Mouse (Mus musculus) heart, postnatal 0 days (tissue): Measurements from ENCODE around the gene Mrgprx1. TPM values are rescaled to one million over a fixed set of nuclear protein-coding genes. Genes with fewer than 3 reads are reported as not detected.

Experiments
- ATAC-seq: fragments of 200-750 bp; cut with Nextera tagmentation; 2 replicates; pipeline ENCODE4 v1.8.0; 2017; ENCODE audit warnings: low read depth, moderate number of reproducible peaks, moderate library complexity; ENCODE audit not compliant: insufficient read depth
- DNase-seq: peaks from one replicate; pipeline ENCODE4 v3.0.0-alpha.2; 2016; ENCODE audit warnings: low spot score
- H3K27ac ChIP-seq: fragments of 300-500 bp; sonication (generic); 2 replicates; pipeline ENCODE4 v1.5.1; 2014; ENCODE audit warnings: low read depth, mild to moderate bottlenecking
- H3K27me3 ChIP-seq: fragments of 300-500 bp; sonication (generic); 2 replicates; pipeline ENCODE4 v1.6.1; 2014; ENCODE audit warnings: low read length, mixed read lengths; ENCODE audit not compliant: control insufficient read depth, insufficient read depth
- H3K36me3 ChIP-seq: fragments of 300-500 bp; sonication (generic); replicated peaks from 2 replicates; pipeline ENCODE4 v1.6.1; 2014; ENCODE audit warnings: low read length, mixed read lengths; ENCODE audit not compliant: control insufficient read depth, insufficient read depth
- H3K4me1 ChIP-seq: fragments of 300-500 bp; sonication (generic); 2 replicates; pipeline ENCODE4 v1.6.1; 2014; ENCODE audit warnings: antibody characterized with exemption; ENCODE audit not compliant: control insufficient read depth, insufficient read depth
- H3K4me2 ChIP-seq: fragments of 300-500 bp; sonication (generic); 2 replicates; pipeline ENCODE4 v1.6.1; 2014; ENCODE audit warnings: low read depth, mild to moderate bottlenecking, low read length, moderate library complexity
- H3K4me3 ChIP-seq: fragments of 300-500 bp; sonication (generic); 2 replicates; pipeline ENCODE4 v1.5.1; 2014; ENCODE audit warnings: low read depth, low read length
- H3K9ac ChIP-seq: fragments of 300-500 bp; sonication (generic); replicated peaks from 2 replicates; pipeline ENCODE4 v1.6.1; 2014; ENCODE audit warnings: low read depth, low read length, mixed read lengths
- H3K9me3 ChIP-seq: fragments of 300-500 bp; sonication (generic); replicated peaks from 2 replicates; pipeline ENCODE4 v1.6.1; 2016; ENCODE audit warnings: low read length; ENCODE audit not compliant: control insufficient read depth
- CTCF ChIP-seq: IDR thresholded peaks from 2 replicates; pipeline ENCODE4 v1.5.1; 2016; ENCODE audit warnings: antibody characterized with exemption, control low read depth, low read depth
- EP300 ChIP-seq: IDR thresholded peaks from 2 replicates; pipeline ENCODE4 v1.6.1; 2016; ENCODE audit warnings: antibody characterized with exemption, low read depth
- WGBS: fragments of 180-500 bp; shearing (Covaris S2); extraction: QIAGEN DNeasy Blood & Tissue Kit; methylation state at CpG from one replicate; pipeline ENCODE4 v1.1.7; 2014; 5-methylcytosine and 5-hydroxymethylcytosine counted together
- polyA plus RNA-seq: library from polyadenylated mRNA; unstranded; fragments of >200 nt; fragmentation: Nextera tagmentation; extraction: Ambion mirVana; gene quantifications from 2 replicates; pipeline ENCODE4 v1.2.1, GENCODE M21; 2015
- total RNA-seq: library from RNA; depleted of rRNA; stranded (reverse); fragments of >200 nt; gene quantifications from 2 replicates; pipeline ENCODE4 v1.2.3, GENCODE M21; 2014; ENCODE audit warnings: low replicate concordance; rRNA removed

Mrgprx1 gene
- total and polyA plus RNA-seq, 2 experiments from 2014 or later, result not detected

DNA sequence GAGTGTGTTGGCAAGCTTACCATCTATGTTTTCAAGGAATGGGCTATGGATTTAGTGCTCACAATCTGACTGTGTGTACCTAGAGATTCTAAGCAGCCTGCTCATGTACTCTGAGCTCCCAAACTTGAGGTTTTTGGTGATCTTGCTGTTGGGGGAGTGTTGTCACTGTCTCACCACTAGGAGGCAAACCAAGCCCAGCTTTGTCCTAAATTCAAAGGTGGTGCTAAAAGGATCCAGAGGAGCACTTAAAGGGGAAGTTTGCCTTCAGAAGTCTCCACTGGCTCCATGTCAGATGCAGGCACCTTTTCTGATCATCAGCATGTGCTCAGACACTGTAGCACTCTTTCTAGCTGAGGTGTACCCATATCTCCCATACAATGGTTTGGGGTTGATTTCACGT is 40.6 kb downstream of the Mrgprx1 start:
- H3K4me3 ChIP-seq, result no peak overlapping the region
- H3K4me1 ChIP-seq, result no peaks in the 10 kb centered on the region
- H3K27ac ChIP-seq, result no peak overlapping the region
- no peaks in the 10 kb centered on the region for H3K36me3 ChIP-seq
- no peak overlapping the region for H3K9ac ChIP-seq
- DNase-seq (no peak), ATAC-seq (no peak)
- no peak for TF ChIP-seq EP300
- TF ChIP-seq CTCF, result peak; percentile 40
- 52% methylated on average over 1 of the region's 1 CpGs for WGBS
- H3K4me2 ChIP-seq, result no peak overlapping the region
- no peaks in the 10 kb centered on the region for H3K27me3 ChIP-seq
- H3K9me3 ChIP-seq, result no peaks in the 10 kb centered on the region

GRCm38 (mm10) chr7:47981995-47982394 is 45.4 kb downstream of the Mrgprx1 start, which contains the start of gene Mrgpra4:
Gene Mrgpra4, minus strand, starts transcription at chr7:47982095.
- Histone ChIP-seq H3K4me1 (no peaks in the 10 kb centered on the region), H3K4me2 (no peak within 1 kb of the TSS), H3K27me3 (no peaks in the 10 kb centered on the region), H3K9me3 (no peaks in the 10 kb centered on the region), H3K9ac (no peak within 1 kb of the TSS), H3K36me3 (no peaks in the 10 kb centered on the region), H3K27ac (no peak within 1 kb of the TSS), H3K4me3 (no peak within 1 kb of the TSS)
- WGBS, result 61% methylated on average over 1 of the region's 1 CpGs
- ATAC-seq (no peak), DNase-seq (no peak)
- no peak for TF ChIP-seq EP300
- TF ChIP-seq CTCF, result no peak

Other genes starting within 250 kb of the Mrgprx1 start
- not detected in 2 replicates for gene Mrgpra4, start 45.5 kb downstream of the Mrgprx1 start, total RNA-seq
- not detected in 2 replicates for gene Mrgpra4, start 45.5 kb downstream of the Mrgprx1 start, polyA plus RNA-seq
- gene Mrgprb5, start 141.4 kb upstream of the Mrgprx1 start, total RNA-seq, result not detected in 2 replicates
- gene Mrgprb5, start 141.4 kb upstream of the Mrgprx1 start, polyA plus RNA-seq, result not detected in 2 replicates
- gene Mrgprb4, start 171.7 kb upstream of the Mrgprx1 start, total RNA-seq, result not detected in 2 replicates
- not detected in 2 replicates for gene Mrgprb4, start 171.7 kb upstream of the Mrgprx1 start, polyA plus RNA-seq